Mouse (Mus musculus) hindbrain, embryonic 16.5 days (tissue): ENCODE data around the gene Lrfn4. TPM values are rescaled to one million over a fixed set of nuclear protein-coding genes. Genes with fewer than 3 reads are reported as not detected.

Experiments
- ATAC-seq: fragments of 200-750 bp; cut with Nextera tagmentation; 2 replicates; pipeline ENCODE4 v1.8.0; 2017; ENCODE audit warnings: moderate TSS enrichment, moderate library complexity
- H3K27ac ChIP-seq: fragments of 300-500 bp; sonication (generic); 2 replicates; pipeline ENCODE4 v1.5.1; 2014; ENCODE audit warnings: low read depth, mild to moderate bottlenecking, control low read depth, low read length, moderate library complexity
- H3K27me3 ChIP-seq: fragments of 300-500 bp; sonication (generic); replicated peaks from 2 replicates; pipeline ENCODE4 v1.6.1; 2014; ENCODE audit warnings: low read length; ENCODE audit not compliant: control insufficient read depth, insufficient read depth
- H3K36me3 ChIP-seq: fragments of 300-500 bp; sonication (generic); 2 replicates; pipeline ENCODE4 v1.6.1; 2014; ENCODE audit warnings: mild to moderate bottlenecking, low read length, moderate library complexity, mixed read lengths; ENCODE audit not compliant: control insufficient read depth, insufficient read depth
- H3K4me1 ChIP-seq: fragments of 300-500 bp; sonication (generic); 2 replicates; pipeline ENCODE4 v1.6.1; 2014; ENCODE audit warnings: low read depth, low read length; ENCODE audit not compliant: control insufficient read depth, insufficient read depth
- H3K4me2 ChIP-seq: fragments of 300-500 bp; sonication (generic); 2 replicates; pipeline ENCODE4 v1.6.1; 2014; ENCODE audit warnings: mild to moderate bottlenecking, low read length, control low read depth, moderate library complexity
- H3K4me3 ChIP-seq: fragments of 300-500 bp; sonication (generic); 2 replicates; pipeline ENCODE4 v1.5.1; 2014; ENCODE audit warnings: mild to moderate bottlenecking, low read length, control low read depth, moderate library complexity
- H3K9ac ChIP-seq: fragments of 300-500 bp; sonication (generic); 2 replicates; pipeline ENCODE4 v1.6.1; 2014; ENCODE audit warnings: low read depth, mild to moderate bottlenecking, control low read depth, low read length, moderate library complexity
- H3K9me3 ChIP-seq: fragments of 300-500 bp; sonication (generic); 2 replicates; pipeline ENCODE4 v1.6.1; 2014; ENCODE audit warnings: mild to moderate bottlenecking, low read length, moderate library complexity; ENCODE audit not compliant: control insufficient read depth
- WGBS: fragments of 180-500 bp; shearing (Covaris S2); extraction: QIAGEN DNeasy Blood & Tissue Kit; methylation state at CpG from one replicate; pipeline ENCODE4 v1.1.7; 2014; 5-methylcytosine and 5-hydroxymethylcytosine counted together
- polyA plus RNA-seq: library from polyadenylated mRNA; unstranded; fragments of >200 nt; fragmentation: Nextera tagmentation; extraction: Ambion mirVana; gene quantifications from 2 replicates; pipeline ENCODE4 v1.2.1, GENCODE M21; 2015

The Lrfn4 gene
- 8.0 and 10.5 TPM in 2 replicates for polyA plus RNA-seq

- Histone ChIP-seq H3K27me3 (0 out of 2 replicates have a peak, but pooled peaks cover 2% of the 10 kb centered on the region), H3K4me2 (peak within 1 kb of the TSS; percentile 89), H3K4me3 (peak within 1 kb of the TSS; percentile 92), H3K27ac (peak within 1 kb of the TSS; percentile 94), H3K9me3 (no peaks in the 10 kb centered on the region), H3K4me1 (peaks cover 32% of the 10 kb centered on the region), H3K36me3 (peaks cover 20% of the 10 kb centered on the region), H3K9ac (peak within 1 kb of the TSS; percentile 98)
- under 1% methylated on average over 74 of the region's 87 CpGs for WGBS
- ATAC-seq, result peak; percentile 93
These were observed at the start of gene Lrfn4 for GRCm38 (mm10) chr19:4615151-4616093. Gene Lrfn4 (minus strand): TSS chr19:4615667.

DNA sequence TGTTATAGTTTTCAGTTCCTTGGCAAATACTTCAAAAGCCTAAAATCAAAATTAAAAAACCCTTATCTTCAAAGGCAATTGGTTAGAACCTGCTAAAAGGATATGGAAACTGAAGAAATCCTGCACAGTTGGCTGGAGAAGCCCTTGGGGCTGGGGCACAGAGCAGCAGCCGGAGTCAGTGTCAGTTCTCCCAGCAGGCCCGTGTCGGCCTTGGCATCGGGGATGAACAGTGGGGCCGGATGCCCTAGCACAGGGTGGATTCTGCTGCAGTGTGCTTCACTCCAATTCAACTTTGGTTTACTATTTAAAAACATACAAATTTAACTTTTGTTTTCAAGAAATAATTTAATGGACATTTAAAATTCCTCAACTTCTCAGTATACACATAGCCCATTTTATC is 42.7 kb upstream of the Lrfn4 start:
- Histone ChIP-seq H3K27me3 (no peaks in the 10 kb centered on the region), H3K36me3 (no peaks in the 10 kb centered on the region), H3K4me1 (no peaks in the 10 kb centered on the region), H3K9me3 (no peaks in the 10 kb centered on the region), H3K4me2 (no peak overlapping the region), H3K27ac (no peak overlapping the region), H3K9ac (no peak overlapping the region), H3K4me3 (no peak overlapping the region)
- no peak for ATAC-seq
- WGBS, result 87% methylated on average over 5 of the region's 5 CpGs

DNA sequence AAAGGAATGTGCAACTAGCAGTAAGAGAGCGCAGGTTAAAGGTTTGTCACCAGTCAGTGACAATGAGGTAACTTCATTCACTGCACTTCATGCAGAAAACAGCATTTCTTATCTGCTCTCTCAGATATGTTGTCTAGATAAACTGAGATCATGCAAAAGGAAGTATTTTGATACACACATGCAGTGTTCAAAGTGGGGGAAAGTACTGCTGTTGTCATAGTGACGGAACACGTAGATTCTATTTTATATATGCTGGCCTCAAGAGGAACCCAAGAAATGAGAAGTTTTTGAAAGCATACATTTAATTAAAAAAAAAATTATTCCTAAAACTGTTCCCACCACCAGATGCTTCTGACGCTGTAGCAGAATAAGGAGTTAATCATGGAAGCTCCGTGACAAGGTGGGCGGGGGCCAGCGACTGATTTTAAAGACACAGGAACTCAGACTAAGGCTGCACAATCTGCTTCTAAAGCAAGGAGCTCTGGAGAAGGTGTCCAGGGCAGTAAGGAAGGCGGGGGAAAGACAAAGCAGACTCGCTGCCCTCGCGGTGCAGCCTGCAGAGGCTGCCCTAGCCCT is 31.5 kb upstream of the Lrfn4 start:
- Histone ChIP-seq H3K27ac (no peak overlapping the region), H3K9me3 (no peaks in the 10 kb centered on the region), H3K27me3 (no peaks in the 10 kb centered on the region), H3K4me3 (no peak overlapping the region), H3K4me2 (no peak overlapping the region), H3K36me3 (no peaks in the 10 kb centered on the region), H3K9ac (no peak overlapping the region), H3K4me1 (no peaks in the 10 kb centered on the region)
- 67% methylated on average over 11 of the region's 11 CpGs for whole genome bisulfite sequencing
- ATAC-seq, result no peak

GRCm38 (mm10) chr19:4644271-4644670 is 28.8 kb upstream of the Lrfn4 start:
- Histone ChIP-seq H3K4me3 (no peak overlapping the region), H3K9me3 (no peaks in the 10 kb centered on the region), H3K36me3 (no peaks in the 10 kb centered on the region), H3K9ac (no peak overlapping the region), H3K27me3 (no peaks in the 10 kb centered on the region), H3K4me2 (no peak overlapping the region), H3K27ac (no peak overlapping the region), H3K4me1 (no peaks in the 10 kb centered on the region)
- no peak for ATAC-seq
- 43% methylated on average over 10 of the region's 10 CpGs for WGBS

DNA sequence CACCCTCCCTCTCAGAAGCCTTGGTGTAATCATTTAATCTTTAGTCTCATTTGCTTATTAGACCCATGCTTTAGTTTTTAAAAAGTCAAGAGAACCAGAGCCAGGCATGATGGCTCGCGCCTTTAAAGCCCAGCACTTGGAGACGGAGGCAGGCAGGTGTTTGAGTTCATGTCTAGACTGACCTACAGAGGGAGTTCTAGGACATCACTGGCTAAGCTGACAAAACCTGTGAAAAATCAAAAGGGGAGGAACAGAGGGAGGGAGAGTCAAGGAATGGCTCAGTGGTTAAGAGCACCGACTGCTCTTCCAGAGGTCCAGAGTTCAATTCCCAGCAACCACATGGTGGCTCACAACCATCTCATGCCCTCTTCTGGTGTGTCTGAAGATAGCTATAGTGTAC is 20.5 kb upstream of the Lrfn4 start:
- 65% methylated on average over 4 of the region's 4 CpGs for WGBS
- Histone ChIP-seq H3K27ac (no peak overlapping the region), H3K27me3 (no peaks in the 10 kb centered on the region), H3K36me3 (no peaks in the 10 kb centered on the region), H3K4me2 (no peak overlapping the region), H3K4me1 (no peaks in the 10 kb centered on the region), H3K9me3 (no peaks in the 10 kb centered on the region), H3K4me3 (no peak overlapping the region), H3K9ac (no peak overlapping the region)
- no peak for ATAC-seq

- Histone ChIP-seq H3K4me3 (no peak overlapping the region), H3K27me3 (no peaks in the 10 kb centered on the region), H3K4me1 (peaks cover 21% of the 10 kb centered on the region), H3K27ac (0 out of 2 replicates have a peak overlapping the region, but pooled peaks have one; percentile 31), H3K9me3 (no peaks in the 10 kb centered on the region), H3K9ac (no peak overlapping the region), H3K4me2 (no peak overlapping the region), H3K36me3 (peaks cover under 1% of the 10 kb centered on the region; the same call in 1 of the 2 replicates)
- 0% methylated on average over 1 of the region's 1 CpGs for WGBS
- ATAC-seq, result no peak
These were observed 13.4 kb upstream of the Lrfn4 start for GRCm38 (mm10) chr19:4628819-4629218.

- H3K27me3 ChIP-seq, result no peaks in the 10 kb centered on the region
- H3K9ac ChIP-seq, result peak overlapping the region; percentile 91
- H3K36me3 ChIP-seq, result peaks cover 19% of the 10 kb centered on the region
- no peaks in the 10 kb centered on the region for H3K9me3 ChIP-seq
- H3K4me2 ChIP-seq, result peak overlapping the region; percentile 87
- ATAC-seq, result peak; percentile 63
- peak overlapping the region; percentile 80 for H3K4me3 ChIP-seq
- peaks cover 21% of the 10 kb centered on the region for H3K4me1 ChIP-seq
- 2% methylated on average over 32 of the region's 35 CpGs for WGBS
- H3K27ac ChIP-seq, result peak overlapping the region; percentile 77
These were observed 10.5 kb upstream of the Lrfn4 start for GRCm38 (mm10) chr19:4625829-4626535.

- Histone ChIP-seq H3K4me3 (peak within 1 kb of the TSS; percentile 80), H3K9ac (peak within 1 kb of the TSS; percentile 91), H3K4me2 (peak within 1 kb of the TSS; percentile 87), H3K9me3 (no peaks in the 10 kb centered on the region), H3K4me1 (peaks cover 21% of the 10 kb centered on the region), H3K27ac (peak within 1 kb of the TSS; percentile 93), H3K27me3 (no peaks in the 10 kb centered on the region), H3K36me3 (peaks cover 19% of the 10 kb centered on the region)
- ATAC-seq, result peak; percentile 92
- under 1% methylated on average over 54 of the region's 64 CpGs for WGBS
These were observed 9.8 kb upstream of the Lrfn4 start, which contains the start of gene Rce1 for GRCm38 (mm10) chr19:4625179-4625828. Gene Rce1 (minus strand): TSS chr19:4625641.
